Mouse (Mus musculus): ENCODE measurements around the gene Ube2h. TPM values are rescaled to one million over a fixed set of nuclear protein-coding genes. Genes with fewer than 3 reads are reported as not detected.
"Not testable (repeated sequence)": the region's sequence is repeated elsewhere in the genome, so short reads cannot be mapped to it uniquely, and the experiment has no call there.

Gene Ube2h
- 10 to 100 TPM; 90.5 to 94.2 TPM for total RNA-seq (2021)

DNA sequence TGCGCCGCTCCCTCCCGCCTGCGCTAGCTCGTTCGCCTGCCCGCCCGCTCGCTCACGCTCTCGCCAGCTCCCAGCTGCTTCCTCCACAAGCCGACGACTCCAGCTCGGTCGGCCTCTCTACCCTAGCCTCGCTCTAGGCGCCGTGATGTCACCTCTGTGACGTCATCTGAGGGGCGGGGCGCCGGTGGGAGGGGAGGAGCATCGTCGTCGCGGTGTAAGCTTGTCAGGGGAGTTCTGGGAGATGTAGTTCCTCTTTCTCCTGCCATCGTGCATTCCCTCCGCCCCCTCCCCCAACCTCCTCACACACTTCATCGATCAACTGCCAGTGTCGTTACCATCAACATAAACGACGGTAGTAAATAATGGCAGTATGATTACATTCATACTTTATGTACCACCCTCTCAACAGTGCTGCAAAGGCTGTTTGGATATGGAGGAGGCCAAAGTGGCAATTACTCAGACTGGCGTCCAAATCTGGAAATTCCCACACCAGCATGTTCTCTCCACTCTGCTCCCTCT is at the start of gene Ube2h:
Gene Ube2h (minus strand): TSS at position 141 of the 519 bp plus-strand sequence.
- intact Hi-C loops (cut with DNase I) = no loop called here
- DNase-seq (ENCODE audit: low spot score in 2 of 2) = peak; percentile 99 to 100

DNA sequence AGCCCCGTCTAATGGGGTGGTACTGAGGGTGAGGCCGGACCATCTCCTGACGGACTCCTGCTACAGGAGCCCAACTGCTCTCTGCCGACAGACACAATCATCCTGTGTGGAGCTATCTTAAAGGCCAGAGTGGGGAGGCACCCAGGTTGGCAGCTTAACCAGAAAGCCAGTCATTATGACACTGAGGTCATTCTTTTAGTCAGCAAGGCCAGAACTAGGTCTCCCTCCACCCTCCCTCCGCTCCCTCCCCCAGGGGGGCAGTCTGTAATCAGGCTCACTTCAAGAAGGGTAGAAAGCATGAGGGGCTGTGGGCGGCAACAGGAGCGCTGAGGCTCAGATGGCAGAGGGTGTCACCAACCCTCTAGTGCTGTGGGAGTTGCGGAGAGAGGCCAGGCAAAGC is 49.3 kb upstream of the Ube2h start:
- no peak for DNase-seq (ENCODE audit: low spot score in 2 of 2)
- intact Hi-C loops (cut with DNase I) = no loop called here

GRCm38 (mm10) chr6:30352762-30353161 is 48.4 kb upstream of the Ube2h start:
- intact Hi-C loops (cut with DNase I) = no loop called here
- DNase-seq (ENCODE audit: low spot score in 2 of 2) = no peak

GRCm38 (mm10) chr6:30351290-30351689 is 47.0 kb upstream of the Ube2h start:
- intact Hi-C loops (cut with DNase I) = no loop called here
- DNase-seq (ENCODE audit: low spot score in 2 of 2) = no peak

DNA sequence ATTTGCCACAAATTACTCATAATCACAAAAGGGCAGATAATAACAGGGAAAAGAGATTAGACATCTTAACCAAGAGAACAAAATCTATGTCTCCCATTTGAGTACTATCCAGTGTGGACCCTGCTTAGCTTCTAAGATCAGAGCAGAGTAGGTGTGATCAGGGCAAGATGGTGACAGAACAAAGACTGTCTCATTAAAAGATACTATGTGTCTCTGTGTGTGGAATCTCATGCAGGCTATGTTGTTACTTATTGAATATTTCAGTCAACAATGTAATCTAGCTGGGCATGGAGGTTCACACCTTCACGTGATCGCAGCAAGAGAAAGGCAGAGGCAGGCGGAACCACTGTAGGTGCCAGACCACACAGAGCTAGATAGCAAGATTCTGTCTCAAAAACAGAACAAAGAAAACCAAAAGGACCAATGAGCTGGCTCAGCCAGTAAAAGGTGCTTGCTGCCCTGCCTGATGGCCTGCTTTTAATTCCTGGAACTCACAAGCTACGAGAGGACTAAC is 43.0 kb upstream of the Ube2h start:
- intact Hi-C loops (cut with DNase I) = no loop called here
- no peak for DNase-seq (ENCODE audit: low spot score in 2 of 2)

- intact Hi-C loops (cut with DNase I) = no loop called here
- no peak for DNase-seq (ENCODE audit: low spot score in 2 of 2)
These were observed 42.4 kb upstream of the Ube2h start for GRCm38 (mm10) chr6:30346737-30347136.

- no peak for DNase-seq (ENCODE audit: low spot score in 2 of 2)
- intact Hi-C loops (cut with DNase I) = no loop called here
These were observed 39.7 kb upstream of the Ube2h start for GRCm38 (mm10) chr6:30344032-30344431.

DNA sequence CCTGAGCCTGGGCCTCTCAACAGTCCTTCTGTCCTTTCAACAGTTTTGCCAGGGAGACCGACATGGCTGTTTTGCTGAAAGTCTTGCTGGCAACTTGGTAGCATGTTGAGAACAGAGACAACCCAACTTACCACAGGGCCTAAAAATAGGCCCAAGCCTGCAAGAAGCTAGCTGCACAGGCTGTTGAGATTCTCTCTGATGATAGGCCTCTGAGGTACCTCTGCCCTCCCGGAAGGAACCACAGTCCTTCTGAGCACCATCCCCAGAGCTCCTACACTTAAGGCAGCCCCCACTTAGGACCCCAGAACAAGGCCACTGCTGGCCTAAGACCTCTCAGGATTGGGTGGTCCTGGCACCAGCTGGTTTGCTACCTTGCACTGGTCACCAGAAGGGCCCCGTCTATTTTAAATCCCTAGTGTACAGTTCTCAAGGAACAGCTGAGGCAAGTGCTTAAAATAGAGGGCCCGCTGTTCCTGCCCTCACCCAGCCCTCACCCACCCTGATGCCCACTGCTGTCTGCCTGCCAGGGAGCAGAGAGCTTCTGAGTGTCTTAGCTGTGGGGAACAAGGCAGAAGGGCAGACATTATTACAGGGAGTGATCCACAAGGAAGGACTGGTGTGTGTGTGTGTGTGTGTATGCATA is 36.0 kb upstream of the Ube2h start:
- no peak for DNase-seq (ENCODE audit: low spot score in 2 of 2)
- intact Hi-C loops (cut with DNase I) = no loop called here

DNA sequence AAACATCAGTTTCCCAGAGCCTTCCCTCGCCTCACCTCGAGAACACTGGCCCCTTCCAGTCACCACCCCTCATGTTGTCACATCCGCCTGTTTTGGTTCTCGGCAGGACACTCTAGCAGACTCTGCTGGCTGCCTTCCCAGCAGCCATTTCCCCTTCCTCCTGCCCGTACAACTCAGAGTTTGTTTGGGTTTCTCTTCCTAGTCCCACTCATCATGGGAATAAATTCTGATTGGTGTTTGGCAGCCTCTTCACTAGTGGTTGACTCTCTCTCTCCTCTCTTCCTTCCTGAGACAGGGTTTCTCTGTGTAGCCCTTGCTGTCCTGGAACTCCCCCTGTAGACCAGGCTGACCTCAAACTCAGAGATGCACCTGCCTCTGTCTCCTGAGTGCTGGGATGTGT is 32.6 kb upstream of the Ube2h start:
- peak in 1 of 2 experiments; percentile 53 for DNase-seq (ENCODE audit: low spot score in 2 of 2)
- intact Hi-C loops (cut with DNase I) = no loop called here

DNA sequence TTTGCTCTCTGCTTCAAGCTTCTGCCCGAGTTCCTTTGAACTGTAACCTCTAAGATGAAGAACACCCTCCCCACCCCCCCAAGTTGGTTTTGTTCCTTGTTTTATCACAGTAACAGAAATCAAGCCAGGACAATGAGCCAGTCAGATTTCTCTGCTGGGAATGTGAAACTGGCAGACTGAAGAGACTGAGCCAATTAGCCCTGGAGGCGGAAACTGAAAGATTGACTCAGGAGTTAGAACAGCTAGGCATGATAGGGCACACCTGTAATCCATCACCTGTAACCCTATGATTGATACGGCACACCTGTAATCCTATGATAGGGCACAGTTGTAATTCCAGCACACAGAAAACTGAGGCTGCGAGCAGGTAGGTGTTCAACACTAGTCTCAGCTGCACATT is 27.9 kb upstream of the Ube2h start:
- no peak for DNase-seq (ENCODE audit: low spot score in 2 of 2)
- intact Hi-C loops (cut with DNase I) = no loop called here

- DNase-seq (ENCODE audit: low spot score in 2 of 2) = no peak
- intact Hi-C loops (cut with DNase I) = no loop called here
These were observed 26.4 kb upstream of the Ube2h start for GRCm38 (mm10) chr6:30330706-30331105.

- DNase-seq (ENCODE audit: low spot score in 2 of 2) = no peak
- intact Hi-C loops (cut with DNase I) = no loop called here
These were observed 21.7 kb upstream of the Ube2h start for GRCm38 (mm10) chr6:30325932-30326501.

DNA sequence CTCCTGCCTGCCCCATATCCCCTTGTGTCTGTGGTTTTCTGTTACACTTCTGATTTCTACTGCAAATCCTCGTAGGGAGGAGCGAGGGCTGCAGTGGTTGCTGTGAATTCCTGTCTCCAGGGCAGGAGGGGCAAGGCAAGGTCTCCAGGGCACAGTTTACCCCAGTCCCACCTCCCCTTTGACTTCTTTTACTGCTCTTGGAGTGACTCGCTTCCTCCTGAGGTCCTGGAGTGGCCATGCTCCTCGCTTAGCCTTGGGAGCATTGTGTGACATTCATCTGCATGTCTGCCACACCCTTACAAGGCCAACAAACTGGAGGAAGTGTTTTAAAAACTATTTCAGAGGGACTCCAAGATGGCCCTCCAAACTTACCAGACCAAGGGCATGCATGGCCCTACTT is 16.7 kb upstream of the Ube2h start:
- intact Hi-C loops (cut with DNase I) = no loop called here
- no peak for DNase-seq (ENCODE audit: low spot score in 2 of 2)

DNA sequence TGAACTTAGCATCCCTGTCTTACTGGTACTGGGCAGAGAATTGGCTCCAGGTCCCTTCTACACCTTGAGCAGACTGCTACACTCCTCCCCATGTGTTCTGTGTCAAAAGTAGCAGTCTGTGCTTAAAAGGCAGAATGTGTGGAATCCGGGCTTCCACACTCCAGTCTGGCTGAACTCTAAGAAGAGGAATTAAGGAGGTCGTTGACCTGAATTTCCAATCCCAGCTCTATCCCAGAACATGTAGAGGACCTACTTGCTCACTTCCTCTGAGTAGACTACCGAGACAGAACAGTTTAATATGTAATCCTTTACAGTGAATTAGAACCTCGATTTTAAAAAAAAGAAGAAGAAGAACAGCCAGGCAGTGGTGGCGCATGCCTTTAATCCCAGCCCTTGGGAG is 14.9 kb upstream of the Ube2h start:
- no peak for DNase-seq (ENCODE audit: low spot score in 2 of 2)
- intact Hi-C loops (cut with DNase I) = no loop called here

- DNase-seq (ENCODE audit: low spot score in 2 of 2) = no peak
- intact Hi-C loops (cut with DNase I) = no loop called here
These were observed 7.7 kb upstream of the Ube2h start for GRCm38 (mm10) chr6:30312006-30312405.

DNA sequence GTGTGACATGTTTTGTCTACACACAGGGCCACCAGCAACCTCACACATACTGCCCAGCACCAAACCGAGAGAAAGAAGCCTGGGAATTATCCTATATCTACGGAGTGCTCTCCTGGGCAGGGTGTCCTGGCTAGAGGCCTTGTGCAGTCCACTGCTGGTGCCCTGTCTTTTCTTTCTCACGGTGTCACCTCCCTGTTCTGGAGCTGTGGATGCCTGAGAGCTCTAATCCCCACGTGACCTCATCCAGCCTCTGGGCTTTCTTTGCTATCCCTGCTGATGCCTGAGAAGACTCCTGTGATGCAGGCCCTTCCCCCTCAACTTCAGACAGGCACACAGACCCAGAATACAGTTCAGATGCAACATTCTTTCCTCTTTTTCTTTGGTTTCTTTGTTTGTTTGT is 4.4 kb upstream of the Ube2h start:
- intact Hi-C loops (cut with DNase I) = no loop called here
- no peak for DNase-seq (ENCODE audit: low spot score in 2 of 2)

- intact Hi-C loops (cut with DNase I) = no loop called here
- DNase-seq (ENCODE audit: low spot score in 2 of 2) = no peak
These were observed 3.4 kb upstream of the Ube2h start for GRCm38 (mm10) chr6:30307691-30308090.

- DNase-seq (ENCODE audit: low spot score in 2 of 2) = peak in 1 of 2 experiments; percentile 5
- intact Hi-C loops (cut with DNase I) = not testable (repeated sequence)
These were observed 454 bp downstream of the Ube2h start for GRCm38 (mm10) chr6:30303771-30304398.

DNA sequence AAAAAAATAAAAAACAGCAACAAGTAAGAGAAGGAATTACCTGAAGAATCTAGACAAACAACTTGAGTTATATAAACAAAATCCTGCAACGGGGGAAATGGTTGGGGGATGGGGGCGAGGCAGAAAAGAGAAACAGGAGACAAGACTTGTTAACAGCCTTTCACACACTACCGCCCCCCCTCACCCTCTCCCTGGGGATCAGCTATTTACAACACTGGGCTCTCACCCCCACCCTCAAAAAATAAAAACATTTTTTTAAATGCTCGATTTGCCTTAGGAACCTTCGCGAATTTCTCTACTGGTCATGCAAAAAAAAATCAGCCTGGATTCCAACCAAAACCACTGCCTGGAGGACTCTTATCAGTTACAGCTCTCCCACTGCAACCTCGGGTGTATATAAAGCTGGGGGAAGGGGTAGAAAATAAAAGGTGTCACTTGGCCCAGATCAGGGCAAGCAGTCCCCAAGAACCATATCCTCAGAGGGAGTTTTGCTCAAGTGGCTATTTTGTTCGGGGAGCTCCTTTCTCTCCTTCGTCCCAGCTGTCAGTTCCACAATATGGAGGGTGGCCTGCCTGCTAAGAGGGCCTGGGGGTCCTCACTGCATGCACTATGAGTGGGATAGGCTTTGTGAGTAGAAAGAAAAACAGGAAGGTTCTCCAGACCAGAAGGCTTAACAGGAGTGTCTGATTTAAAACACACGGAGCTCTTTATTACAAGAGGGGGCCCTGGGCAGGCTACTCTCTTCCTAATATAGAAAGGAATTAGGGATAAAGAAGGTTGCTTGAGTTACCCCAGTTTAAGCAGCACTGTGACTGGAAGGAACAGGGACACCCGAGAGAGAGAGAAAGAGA is 1.3 kb downstream of the Ube2h start:
- intact Hi-C loops (cut with DNase I) = no loop called here
- peak in 1 of 2 experiments; percentile 20 for DNase-seq (ENCODE audit: low spot score in 2 of 2)

- DNase-seq (ENCODE audit: low spot score in 2 of 2) = no peak
- intact Hi-C loops (cut with DNase I) = no loop called here
These were observed 2.2 kb downstream of the Ube2h start for GRCm38 (mm10) chr6:30302156-30302555.
